Mouse (Mus musculus): ENCODE data around the gene Opcml. TPM values are rescaled to one million over a fixed set of nuclear protein-coding genes. Genes with fewer than 3 reads are reported as not detected.

Gene Opcml
- total and polyA plus RNA-seq, 2 experiments from 2014 or later: 0.49 to 0.57 TPM

- Histone ChIP-seq H3K27me3 (ENCODE audit: control insufficient read depth, insufficient read depth, low read length) (no peaks in the 10 kb centered on the region), H3K4me2 (ENCODE audit: low read depth, low read length) (no peak overlapping the region), H3K9me3 (replicated peaks; ENCODE audit: control insufficient read depth, low read length) (no peaks in the 10 kb centered on the region), H3K36me3 (replicated peaks; ENCODE audit: control insufficient read depth, insufficient read depth, low read length) (no peaks in the 10 kb centered on the region), H3K4me3 (ENCODE audit: low read depth, low read length) (no peak overlapping the region), H3K9ac (replicated peaks; ENCODE audit: low read depth, low read length) (no peak overlapping the region), H3K27ac (ENCODE audit: low read depth) (no peak overlapping the region), H3K4me1 (ENCODE audit: control insufficient read depth, insufficient read depth) (no peaks in the 10 kb centered on the region)
- DNase-seq (ENCODE audit: low spot score) (no peak), ATAC-seq (ENCODE audit: insufficient read depth, low read depth) (no peak)
- TF ChIP-seq CTCF (IDR thresholded peaks at IDR 0.05; ENCODE audit: low read depth) (no peak), EP300 (IDR thresholded peaks at IDR 0.05; ENCODE audit: low read depth) (no peak)
- WGBS: 42% methylated on average over 12 of the region's 12 CpGs
Observed at GRCm38 (mm10) chr9:28423407-28423806, 632.8 kb downstream of the Opcml start.

GRCm38 (mm10) chr9:28432159-28432558 is 641.6 kb downstream of the Opcml start:
- ATAC-seq (ENCODE audit: insufficient read depth, low read depth): no peak
- no peaks in the 10 kb centered on the region for H3K36me3 ChIP-seq (replicated peaks; ENCODE audit: control insufficient read depth, insufficient read depth, low read length)
- TF ChIP-seq CTCF (IDR thresholded peaks at IDR 0.05; ENCODE audit: low read depth): no peak
- no peak for TF ChIP-seq EP300 (IDR thresholded peaks at IDR 0.05; ENCODE audit: low read depth)
- no peak overlapping the region for H3K4me3 ChIP-seq (ENCODE audit: low read depth, low read length)
- no peak overlapping the region for H3K4me2 ChIP-seq (ENCODE audit: low read depth, low read length)
- H3K27me3 ChIP-seq (ENCODE audit: control insufficient read depth, insufficient read depth, low read length): no peaks in the 10 kb centered on the region
- no peak overlapping the region for H3K9ac ChIP-seq (replicated peaks; ENCODE audit: low read depth, low read length)
- no peak for DNase-seq (ENCODE audit: low spot score)
- no peaks in the 10 kb centered on the region for H3K9me3 ChIP-seq (replicated peaks; ENCODE audit: control insufficient read depth, low read length)
- H3K4me1 ChIP-seq (ENCODE audit: control insufficient read depth, insufficient read depth): no peaks in the 10 kb centered on the region
- WGBS: 85% methylated on average over 8 of the region's 8 CpGs
- H3K27ac ChIP-seq (ENCODE audit: low read depth): no peak overlapping the region

GRCm38 (mm10) chr9:28438752-28439151 is 648.2 kb downstream of the Opcml start:
- no peak for ATAC-seq (ENCODE audit: insufficient read depth, low read depth)

GRCm38 (mm10) chr9:28439433-28440191 is 649.0 kb downstream of the Opcml start:
- no peaks in the 10 kb centered on the region for H3K27me3 ChIP-seq (ENCODE audit: control insufficient read depth, insufficient read depth, low read length)
- H3K4me1 ChIP-seq (ENCODE audit: control insufficient read depth, insufficient read depth): no peaks in the 10 kb centered on the region
- no peak overlapping the region for H3K4me3 ChIP-seq (ENCODE audit: low read depth, low read length)
- no peak overlapping the region for H3K27ac ChIP-seq (ENCODE audit: low read depth)
- 57% methylated on average over 5 of the region's 5 CpGs for WGBS
- no peak overlapping the region for H3K4me2 ChIP-seq (ENCODE audit: low read depth, low read length)
- ATAC-seq (ENCODE audit: insufficient read depth, low read depth) (no peak), DNase-seq (ENCODE audit: low spot score) (no peak)
- H3K9ac ChIP-seq (replicated peaks; ENCODE audit: low read depth, low read length): no peak overlapping the region
- no peaks in the 10 kb centered on the region for H3K9me3 ChIP-seq (replicated peaks; ENCODE audit: control insufficient read depth, low read length)
- no peaks in the 10 kb centered on the region for H3K36me3 ChIP-seq (replicated peaks; ENCODE audit: control insufficient read depth, insufficient read depth, low read length)
- no peak for TF ChIP-seq EP300 (IDR thresholded peaks at IDR 0.05; ENCODE audit: low read depth)
- TF ChIP-seq CTCF (IDR thresholded peaks at IDR 0.05; ENCODE audit: low read depth): no peak

More at GRCm38 (mm10) chr9:28438752-28439151, 648.2 kb downstream of the Opcml start:
- no peak overlapping the region for H3K9ac ChIP-seq (replicated peaks; ENCODE audit: low read depth, low read length)
- H3K4me2 ChIP-seq (ENCODE audit: low read depth, low read length): no peak overlapping the region
- 56% methylated on average over 4 of the region's 4 CpGs for WGBS
- H3K36me3 ChIP-seq (replicated peaks; ENCODE audit: control insufficient read depth, insufficient read depth, low read length): no peaks in the 10 kb centered on the region
- DNase-seq (ENCODE audit: low spot score): no peak
- H3K27ac ChIP-seq (ENCODE audit: low read depth): no peak overlapping the region
- H3K9me3 ChIP-seq (replicated peaks; ENCODE audit: control insufficient read depth, low read length): no peaks in the 10 kb centered on the region
- TF ChIP-seq CTCF (IDR thresholded peaks at IDR 0.05; ENCODE audit: low read depth) (no peak), EP300 (IDR thresholded peaks at IDR 0.05; ENCODE audit: low read depth) (no peak)
- H3K4me1 ChIP-seq (ENCODE audit: control insufficient read depth, insufficient read depth): no peaks in the 10 kb centered on the region
- H3K4me3 ChIP-seq (ENCODE audit: low read depth, low read length): no peak overlapping the region
- H3K27me3 ChIP-seq (ENCODE audit: control insufficient read depth, insufficient read depth, low read length): no peaks in the 10 kb centered on the region

- Histone ChIP-seq H3K27ac (ENCODE audit: low read depth) (no peak overlapping the region), H3K4me1 (ENCODE audit: control insufficient read depth, insufficient read depth) (no peaks in the 10 kb centered on the region), H3K4me3 (ENCODE audit: low read depth, low read length) (no peak overlapping the region), H3K9ac (replicated peaks; ENCODE audit: low read depth, low read length) (no peak overlapping the region), H3K36me3 (replicated peaks; ENCODE audit: control insufficient read depth, insufficient read depth, low read length) (no peaks in the 10 kb centered on the region), H3K9me3 (replicated peaks; ENCODE audit: control insufficient read depth, low read length) (no peaks in the 10 kb centered on the region), H3K4me2 (ENCODE audit: low read depth, low read length) (no peak overlapping the region), H3K27me3 (ENCODE audit: control insufficient read depth, insufficient read depth, low read length) (no peaks in the 10 kb centered on the region)
- 46% methylated on average over 3 of the region's 3 CpGs for WGBS
- no peak for ATAC-seq (ENCODE audit: insufficient read depth, low read depth)
- TF ChIP-seq EP300 (IDR thresholded peaks at IDR 0.05; ENCODE audit: low read depth): no peak
- no peak for TF ChIP-seq CTCF (IDR thresholded peaks at IDR 0.05; ENCODE audit: low read depth)
- DNase-seq (ENCODE audit: low spot score): no peak
Observed at GRCm38 (mm10) chr9:28440192-28440795, 649.7 kb downstream of the Opcml start.
